Mouse (Mus musculus) gastrocnemius, postnatal 10 days (tissue): ENCODE measurements at regions not wholly inside any gene's neighbourhood (a gene's known extent, or its start where the extent isn't known, plus 50 kb on each side); places are given as distances from the start of the nearest gene placed in this dataset.
A peak's percentile ranks its signal among the peaks of the same experiment; 100 is the strongest.

Source experiments
- DNase-seq: peaks from one replicate; pipeline ENCODE4 v3.0.0; 2021; ENCODE audit warnings: mixed read lengths

DNA sequence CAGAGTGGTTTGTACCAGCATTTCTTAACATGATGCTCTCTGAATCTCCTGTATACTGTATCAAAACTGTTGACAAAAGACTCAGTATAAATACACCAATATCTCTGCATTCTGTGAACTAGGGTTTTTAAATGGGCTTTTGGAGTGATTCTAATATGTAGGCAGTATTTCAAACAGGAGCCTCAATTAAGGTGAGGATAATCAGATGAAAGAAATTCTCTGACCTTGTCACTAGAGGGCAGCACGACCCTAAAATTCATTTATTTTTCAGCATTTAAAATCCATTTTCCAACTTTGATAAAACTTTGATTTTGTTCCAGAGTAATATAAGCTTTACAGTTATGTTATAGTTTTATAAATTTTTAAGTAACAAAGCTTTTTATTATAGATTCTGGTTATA lies 114.5 kb downstream of the Rfx6 start:
- no peak for DNase-seq

DNA sequence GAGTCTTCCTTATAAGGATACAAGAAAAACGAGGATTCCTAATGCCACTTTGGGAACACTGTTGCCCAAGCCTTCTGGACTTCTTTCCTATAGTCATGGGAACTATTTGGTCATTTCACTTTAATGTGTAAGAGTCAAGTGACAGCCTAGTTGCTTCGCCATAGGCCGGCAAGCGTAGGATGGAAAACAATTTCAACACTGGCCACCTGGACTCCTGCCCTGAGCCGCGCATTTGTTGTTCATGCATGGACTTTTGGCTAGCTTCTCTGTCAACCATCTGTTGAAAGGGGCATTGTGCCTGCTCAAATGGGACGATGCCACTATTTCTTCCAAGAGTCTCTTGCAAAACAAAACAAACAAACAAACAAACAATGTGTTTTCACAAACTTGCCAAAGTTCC lies 116.3 kb downstream of the Rfx6 start:
- peak; percentile 29 for DNase-seq

DNA sequence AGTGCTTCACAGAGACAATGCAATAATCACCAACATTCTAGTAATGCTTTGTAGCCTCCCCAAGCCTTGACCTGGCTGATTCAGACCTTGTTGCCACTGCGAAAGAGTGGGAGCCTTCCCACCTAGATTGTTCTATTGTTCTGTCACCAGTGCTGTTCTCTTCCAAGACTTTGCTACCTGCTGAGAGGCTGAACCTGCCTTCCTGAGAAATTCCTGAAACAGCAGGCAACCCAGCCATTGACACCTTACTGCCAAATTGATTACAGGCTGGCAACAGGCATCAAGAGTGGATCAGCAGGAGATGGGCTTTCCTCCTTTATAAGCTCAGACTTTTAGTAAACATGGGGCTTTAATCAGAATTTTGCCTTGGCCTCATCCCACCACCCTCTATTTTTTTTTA lies 139.1 kb downstream of the Rfx6 start:
- DNase-seq: no peak

DNA sequence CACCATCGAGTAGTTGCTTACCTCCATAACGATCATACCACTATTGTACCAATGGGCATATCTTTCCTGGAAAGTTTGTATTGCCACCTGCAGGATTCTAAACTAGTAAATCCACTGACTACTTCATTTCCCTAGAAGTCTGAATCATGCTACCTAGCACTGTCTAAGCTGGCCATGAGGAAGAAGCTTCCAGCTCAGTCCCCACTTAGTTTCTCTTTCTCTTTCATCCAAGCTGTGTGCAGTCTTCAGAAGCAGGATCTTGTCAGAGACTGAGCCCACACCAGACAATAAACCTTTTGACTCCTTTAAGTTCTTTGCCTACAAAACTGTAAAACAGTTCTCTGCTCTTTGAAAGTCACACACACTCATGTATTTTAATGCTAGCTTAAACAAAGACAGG lies 146.3 kb downstream of the Rfx6 start:
- DNase-seq: no peak

DNA sequence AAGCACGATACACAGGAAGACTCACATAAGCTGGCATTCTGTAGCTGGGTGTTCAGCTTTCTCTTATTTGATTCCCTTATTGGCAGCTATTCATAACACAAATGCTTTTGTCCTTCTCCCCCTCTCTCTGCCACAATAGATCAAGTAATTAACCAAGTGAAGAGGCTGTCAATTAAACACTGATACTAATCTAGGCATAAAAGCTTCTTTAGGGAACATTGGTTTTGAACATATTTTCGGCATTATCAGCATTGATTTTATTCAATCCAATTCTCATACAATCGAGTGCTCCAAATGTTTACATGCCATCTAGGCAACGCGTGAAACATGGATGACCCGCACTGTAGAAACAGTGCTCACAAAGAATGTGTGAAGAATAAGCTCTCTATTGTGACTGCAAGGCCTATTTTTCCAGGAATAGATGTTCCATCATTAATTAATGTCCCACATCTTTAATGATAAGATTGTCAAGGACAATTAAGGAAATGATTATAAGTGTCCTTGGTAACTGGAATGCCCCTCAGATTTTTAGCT lies 148.9 kb downstream of the Rfx6 start:
- DNase-seq: no peak

DNA sequence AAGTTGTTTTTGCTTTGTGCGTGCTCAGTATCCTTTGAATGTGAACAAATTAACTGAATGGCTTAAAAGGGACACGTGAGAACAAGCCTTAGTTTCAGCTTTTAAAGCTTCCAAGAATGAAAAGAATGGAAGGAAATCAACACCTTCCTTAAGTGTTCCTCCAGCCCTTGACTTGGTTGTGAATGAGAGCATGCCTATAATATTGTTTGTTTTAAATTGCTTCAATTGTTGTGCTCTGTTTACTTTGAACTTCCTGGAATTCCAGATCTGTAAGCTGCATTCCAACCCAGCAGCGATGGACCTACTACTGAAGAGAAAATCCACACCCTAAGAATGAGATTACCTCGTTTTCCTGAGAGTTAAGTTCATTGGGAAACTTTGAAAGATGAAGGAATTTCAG lies 154.9 kb downstream of the Rfx6 start:
- no peak for DNase-seq

DNA sequence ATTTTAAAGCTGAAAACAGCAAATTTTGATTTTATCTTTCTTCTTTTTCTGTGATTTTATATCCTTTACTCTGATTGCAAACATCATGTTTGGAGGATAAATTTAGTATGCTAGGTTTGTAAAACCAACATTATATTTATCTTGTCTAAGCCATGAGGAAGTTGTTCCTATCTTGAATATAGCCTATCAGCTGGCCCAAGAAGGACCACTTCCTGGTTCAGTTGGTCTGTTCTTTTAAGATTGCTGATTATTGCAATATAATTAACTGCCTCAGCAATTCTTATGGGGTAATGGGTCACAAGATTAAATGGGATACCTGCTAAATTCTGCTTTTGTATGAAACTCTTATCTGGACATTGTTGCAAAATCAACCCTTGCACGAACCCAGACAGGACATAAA lies 165.5 kb downstream of the Rfx6 start:
- DNase-seq: no peak

DNA sequence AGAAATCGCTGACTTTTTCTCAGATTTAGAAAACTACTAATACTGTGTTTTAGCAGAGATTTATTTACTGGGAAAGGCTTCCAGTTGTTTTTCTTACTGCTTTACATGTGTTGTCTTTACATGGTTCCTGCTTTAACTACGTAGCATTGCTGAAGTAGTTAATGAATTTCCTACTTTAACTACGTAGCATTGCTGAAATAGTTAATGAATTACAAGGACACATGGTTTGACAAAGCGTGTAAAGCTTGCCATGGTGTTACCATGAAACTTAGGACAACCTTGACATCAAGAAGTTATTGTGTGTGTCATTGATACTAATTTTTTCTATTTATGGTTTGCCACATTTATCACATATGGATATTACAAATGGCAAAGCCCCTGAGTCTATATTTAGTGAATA lies 168.7 kb downstream of the Rfx6 start:
- no peak for DNase-seq

DNA sequence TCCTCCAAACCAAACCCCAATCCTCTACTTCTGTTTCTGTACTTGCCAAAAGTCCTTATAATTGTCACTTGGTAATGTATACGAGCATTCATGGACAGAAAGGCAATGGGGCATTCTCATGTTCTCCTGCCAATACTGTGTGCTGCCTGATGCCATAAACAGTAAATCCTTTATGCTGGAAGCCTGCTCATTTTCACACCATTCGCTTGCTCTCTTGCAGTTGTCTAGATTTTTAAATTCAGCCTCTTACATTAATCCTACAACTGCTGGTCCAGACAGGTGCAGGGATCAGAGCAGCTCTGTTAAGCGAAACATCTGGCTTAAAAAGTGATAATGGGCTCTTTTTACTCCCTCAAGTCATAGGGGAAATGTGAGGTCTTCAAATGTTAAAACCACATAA lies 152.9 kb upstream of the Vgll2 start:
- DNase-seq: no peak

DNA sequence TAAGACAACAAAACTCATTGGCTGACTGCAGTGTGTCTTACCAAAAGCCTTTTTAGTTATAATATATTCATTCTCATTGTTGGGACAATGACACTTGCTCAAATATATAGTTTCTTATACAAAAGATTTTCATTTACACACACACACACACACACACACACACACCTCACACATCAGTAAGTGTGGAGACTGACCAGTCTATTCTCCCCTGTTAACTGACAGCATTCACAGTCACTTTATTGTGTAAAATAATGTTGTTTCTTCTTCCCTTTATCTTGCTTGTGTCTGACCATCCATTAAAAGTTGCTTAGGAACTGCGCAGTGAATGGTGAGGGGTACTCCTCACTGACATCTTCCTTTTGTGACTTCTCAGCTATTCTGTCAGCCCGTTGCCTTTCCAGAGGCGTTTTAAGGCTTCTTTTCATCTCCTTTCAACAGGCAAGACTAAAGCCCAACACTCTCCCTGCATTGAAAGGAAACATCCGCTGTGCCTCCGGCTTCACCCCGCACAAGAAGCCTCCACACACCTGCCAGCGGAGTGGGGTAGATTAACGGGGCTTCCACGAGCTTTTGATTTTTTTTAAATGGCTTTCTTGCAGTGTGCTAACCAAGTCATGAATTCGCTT lies 111.1 kb upstream of the Vgll2 start:
- DNase-seq: no peak

DNA sequence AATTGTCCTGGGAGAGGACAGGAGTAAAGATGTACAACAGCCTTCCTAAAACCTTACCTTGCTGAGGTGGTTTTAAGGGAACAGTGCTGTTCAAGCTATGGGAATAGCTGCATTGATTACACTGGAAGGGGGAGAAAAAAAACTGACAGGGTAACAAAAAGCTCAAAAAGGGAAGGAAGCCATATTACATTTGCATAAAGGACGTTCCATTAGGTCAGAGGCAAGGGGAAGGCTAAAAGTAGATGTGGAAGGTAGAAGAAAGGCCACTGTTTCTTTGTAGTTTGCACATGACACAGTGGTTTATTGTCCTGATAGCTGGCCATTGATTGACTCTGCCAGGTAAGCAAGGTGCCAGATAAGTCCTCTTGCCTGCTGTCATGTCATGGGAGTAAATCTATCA lies 110.2 kb upstream of the Vgll2 start:
- no peak for DNase-seq

DNA sequence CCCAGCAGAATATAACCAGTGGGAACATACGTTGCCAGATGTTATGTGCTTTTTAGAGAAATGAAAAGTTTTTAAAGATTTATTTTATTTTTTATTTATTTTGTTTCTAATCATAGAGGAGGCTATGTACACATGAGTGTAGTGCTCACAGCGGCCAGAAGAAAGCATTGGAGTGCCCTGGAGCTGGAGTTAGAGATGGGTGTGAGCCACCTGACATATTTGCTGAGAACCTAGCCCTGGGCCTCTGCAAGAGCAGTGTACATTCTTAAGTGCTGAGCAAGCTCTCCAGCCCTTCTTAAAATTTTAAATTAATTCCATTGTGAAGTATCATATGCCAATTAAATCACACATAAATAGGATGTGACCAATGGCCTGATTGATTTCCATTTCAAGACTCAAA lies 95.7 kb upstream of the Vgll2 start:
- DNase-seq: no peak

DNA sequence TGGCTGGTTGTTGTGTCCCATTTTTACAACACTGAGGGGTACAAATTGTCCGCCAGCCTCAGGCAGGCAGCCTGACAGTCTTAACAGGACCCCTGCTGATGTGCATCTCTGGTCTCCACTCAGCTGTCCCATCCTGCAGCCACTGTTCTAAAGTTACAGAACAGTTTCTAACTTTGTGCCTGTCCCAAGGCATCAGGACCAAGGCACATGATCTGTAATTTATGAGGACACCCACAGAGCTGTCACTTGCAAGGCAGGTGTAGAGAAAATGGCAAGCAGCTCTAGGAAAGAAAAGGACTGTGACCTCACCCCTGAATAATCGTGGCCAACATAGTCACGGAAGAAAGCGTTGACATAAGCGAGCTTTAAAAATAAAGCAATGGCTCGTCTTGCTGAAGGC lies 93.0 kb upstream of the Vgll2 start:
- no peak for DNase-seq

DNA sequence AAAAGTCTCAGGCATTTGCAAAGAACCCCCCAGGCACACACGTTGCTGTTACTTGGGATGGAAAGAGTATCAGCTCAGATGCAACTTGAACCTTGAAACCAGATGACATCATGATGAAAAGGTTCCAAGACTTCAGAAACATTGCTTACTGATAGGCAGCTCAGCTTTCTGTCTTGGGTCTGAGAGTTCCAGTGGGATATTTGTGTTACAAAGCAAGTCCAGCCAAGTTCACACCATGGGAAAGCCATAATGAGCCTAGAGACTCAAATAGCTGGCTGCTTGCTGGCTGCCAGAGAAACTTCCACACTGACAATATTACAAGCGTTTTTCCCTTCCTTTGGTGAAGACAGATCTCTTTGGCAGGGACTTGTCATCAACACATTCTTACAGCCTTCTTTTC lies 92.0 kb upstream of the Vgll2 start:
- DNase-seq: no peak

DNA sequence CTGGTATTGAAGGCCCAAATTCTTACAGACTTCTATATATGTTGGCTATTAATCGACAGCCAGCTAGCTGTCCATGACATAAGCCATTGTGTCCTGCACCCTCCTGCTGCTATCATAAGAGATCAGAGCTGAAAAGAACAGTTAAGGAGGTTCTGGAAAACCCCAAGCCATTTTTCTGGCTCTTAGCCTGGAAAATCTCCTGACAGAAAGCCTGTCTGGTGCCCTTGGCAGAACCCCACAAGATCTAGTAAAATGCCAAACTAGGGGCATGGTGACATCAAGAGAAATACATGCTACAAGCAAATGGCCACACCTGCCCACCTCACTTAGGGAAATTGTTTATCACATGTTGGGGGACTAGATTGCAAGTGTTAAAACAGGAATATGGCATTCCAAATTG lies 91.6 kb upstream of the Vgll2 start:
- DNase-seq: no peak

DNA sequence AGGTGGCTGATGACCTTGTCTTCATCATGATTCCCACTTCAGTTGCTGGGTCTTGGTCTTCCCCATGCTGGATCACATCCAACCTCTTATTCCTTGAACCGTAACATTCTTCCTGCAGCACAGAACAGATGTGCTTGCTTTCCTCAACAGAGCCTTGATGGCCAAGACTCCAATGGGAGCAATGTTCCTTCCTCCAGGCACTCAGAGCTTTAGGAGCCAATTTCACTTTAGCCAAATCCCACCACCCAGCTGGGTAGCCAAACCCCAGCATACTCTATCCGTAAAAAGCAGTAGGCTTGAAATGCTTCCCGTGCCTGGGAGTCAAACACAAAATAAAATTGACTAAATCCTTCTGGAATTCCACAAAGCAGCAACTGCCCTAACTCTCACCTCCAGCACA lies 86.8 kb upstream of the Vgll2 start:
- no peak for DNase-seq

DNA sequence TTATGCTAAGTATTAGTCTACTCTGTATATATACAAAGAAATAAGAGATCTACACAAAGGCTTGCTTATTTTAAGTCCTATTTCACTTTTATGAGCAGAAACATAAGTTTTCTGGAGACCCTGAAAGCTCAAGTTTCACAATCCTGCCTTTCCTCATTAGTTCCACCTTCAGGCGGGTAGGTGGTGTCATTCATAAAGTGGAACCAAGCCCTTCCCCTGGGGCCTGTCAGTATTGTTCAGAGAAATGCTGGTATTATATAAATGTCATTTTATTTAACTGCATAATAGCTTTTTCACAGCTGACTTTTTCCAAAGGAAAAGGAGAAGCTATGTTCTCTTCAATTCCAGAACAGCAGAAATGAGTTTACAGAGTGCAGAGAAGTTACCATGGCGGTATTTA lies 81.1 kb upstream of the Vgll2 start:
- no peak for DNase-seq

DNA sequence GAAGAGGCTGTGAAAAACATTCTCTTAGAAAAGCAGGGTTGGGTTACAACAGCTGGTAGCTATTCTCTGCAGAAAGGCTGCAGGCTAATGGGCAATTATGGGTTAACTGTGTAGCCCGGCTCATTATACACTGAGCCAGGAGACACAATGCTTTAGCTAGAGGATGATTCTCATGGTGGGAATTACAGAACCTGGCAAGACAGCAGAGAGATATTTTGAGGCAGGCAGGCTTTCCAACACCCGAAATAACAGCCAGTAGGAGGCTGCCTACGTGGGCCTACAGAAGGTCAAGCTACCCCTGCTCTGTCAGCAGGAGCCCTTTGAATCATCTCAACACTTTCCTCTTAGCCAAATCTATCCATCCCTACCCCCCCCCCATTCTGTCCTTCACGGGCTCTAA lies 76.6 kb upstream of the Vgll2 start:
- DNase-seq: no peak

DNA sequence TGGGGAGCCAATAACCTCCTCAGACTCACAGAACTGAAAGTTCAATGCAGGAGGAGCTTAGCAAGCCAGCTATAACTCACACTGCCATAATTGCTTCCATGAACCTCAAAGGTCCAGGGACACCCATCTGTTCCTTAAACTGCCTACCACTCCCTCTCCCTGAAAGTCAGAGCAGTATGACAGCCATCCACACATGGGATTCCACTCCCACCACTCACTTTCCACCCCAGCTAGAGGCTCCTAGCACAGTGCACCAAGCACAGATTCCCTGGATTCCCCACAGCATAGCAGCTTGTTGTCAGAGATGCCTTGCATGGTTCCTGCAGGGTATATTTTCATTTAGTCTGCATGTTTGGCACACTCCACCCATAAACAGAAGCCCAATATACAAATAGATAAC lies 76.1 kb upstream of the Vgll2 start:
- no peak for DNase-seq

DNA sequence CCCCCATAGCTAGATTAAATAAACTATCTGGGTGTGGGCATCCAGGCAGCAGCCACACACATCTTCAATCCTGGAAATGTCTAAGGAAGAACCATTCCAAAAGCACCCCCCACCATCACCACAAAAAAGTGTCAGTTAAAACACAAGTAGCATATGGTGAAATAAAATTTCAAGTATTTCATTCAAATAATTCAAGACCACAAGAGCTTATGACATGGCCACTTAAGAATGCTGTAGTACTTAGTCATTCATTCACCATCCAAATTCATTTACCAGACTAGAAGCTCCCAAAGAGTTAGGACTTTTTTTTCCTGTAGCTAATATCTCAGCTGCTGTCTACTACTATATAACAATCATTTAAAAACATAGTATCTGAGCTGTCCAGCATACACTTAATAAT lies 75.4 kb upstream of the Vgll2 start:
- no peak for DNase-seq

DNA sequence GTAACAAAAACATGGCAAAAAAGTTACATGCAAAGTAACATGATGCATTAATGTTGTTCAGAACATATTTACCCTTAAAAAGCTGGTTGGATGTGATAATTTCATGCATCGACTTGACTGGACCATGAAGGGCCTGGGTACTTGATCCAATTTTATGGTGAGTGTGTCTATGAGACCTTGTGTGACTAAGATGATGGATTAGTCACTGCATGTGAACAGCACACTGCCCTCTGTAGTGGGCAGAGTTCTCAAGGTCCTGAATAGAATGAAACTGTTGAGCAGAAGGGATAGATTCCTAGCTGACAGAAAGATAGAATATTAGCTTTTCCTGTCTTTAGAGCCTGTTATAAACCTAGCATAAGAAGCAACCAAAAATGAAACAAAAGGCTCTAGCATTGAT lies 72.3 kb upstream of the Vgll2 start:
- DNase-seq: no peak

DNA sequence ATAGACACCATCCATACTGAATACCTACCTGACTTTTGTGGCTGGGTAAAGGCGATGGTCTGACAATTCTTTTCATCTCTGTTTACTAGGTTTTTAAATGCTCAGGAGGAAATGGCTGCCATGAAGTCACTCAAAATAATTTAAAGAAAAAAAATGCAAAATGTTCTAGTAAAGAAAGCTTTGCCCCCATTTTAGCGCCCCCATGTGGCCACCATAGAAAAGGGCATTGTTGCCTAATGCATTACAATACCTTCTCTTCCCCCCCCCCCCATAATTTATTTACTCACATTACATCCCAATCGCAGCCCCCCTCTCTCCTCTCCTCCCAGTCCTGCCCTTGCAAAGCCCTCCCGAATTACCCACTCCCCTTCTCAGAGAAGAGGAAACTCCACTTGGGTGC lies 70.3 kb upstream of the Vgll2 start:
- DNase-seq: no peak

DNA sequence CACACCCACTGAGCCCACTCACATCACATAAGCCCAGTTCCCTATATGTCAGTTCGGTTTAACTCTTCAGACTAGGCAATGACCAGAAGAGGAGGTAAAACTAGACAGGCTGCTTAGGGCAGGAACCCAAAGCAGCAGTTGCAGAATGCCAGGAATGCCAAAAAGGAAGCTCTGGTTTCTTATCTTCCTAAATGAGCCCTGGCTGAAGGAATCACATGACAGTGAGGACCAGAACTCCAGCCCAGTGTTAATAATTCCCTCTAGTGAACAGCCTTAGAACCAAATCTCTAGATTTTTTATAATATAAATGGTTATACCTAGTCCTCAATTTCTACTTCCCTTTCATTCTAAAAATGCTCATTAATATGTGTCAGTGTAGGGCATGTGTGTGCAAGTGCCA lies 65.8 kb upstream of the Vgll2 start:
- no peak for DNase-seq

DNA sequence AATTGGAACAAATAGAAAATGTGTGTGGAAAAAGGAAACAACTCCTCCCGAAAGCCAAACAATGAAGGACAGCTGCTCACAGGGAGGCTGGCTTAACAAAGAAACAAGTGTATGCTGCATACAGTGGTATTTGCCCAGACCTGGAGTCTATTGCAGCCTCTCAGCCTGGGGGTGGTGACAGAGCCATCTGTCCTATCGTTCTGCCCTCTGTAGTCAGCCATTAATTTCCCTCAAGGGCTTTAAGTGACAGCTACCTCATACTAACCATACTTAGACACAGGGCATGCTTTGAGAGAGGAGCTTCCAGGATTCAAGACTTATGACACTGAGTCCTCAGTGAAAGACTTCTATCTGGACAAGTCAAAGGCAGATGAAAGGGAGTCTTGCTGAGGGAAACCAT lies 60.8 kb upstream of the Vgll2 start:
- DNase-seq: no peak

DNA sequence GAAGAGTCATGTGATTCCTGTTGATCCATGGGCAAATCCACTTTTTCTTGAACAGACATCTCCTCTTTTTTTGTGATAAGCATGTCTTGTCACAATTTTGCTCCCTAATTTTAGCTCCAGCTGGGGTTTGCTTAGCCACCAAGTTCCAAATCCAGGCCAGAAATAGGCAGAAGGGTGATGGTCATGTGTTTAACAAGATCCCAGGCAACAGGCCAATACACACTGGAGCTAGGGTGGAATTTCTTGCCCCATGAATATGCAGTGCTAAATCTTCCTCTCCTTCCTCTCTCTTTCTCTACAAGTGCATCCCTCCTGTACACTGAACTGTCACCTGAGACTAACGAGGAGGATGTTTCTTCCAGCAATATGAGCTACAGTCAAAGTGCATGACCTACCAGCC lies 58.6 kb upstream of the Vgll2 start:
- no peak for DNase-seq
